Mouse (Mus musculus) heart, adult 8-10 months (tissue): Measurements from ENCODE around the gene Nup85. TPM values are rescaled to one million over a fixed set of nuclear protein-coding genes. Genes with fewer than 3 reads are reported as not detected.
A peak's percentile ranks its signal among the peaks of the same experiment; 100 is the strongest.

Experiments used
- DNase-seq: peaks from one replicate; pipeline ENCODE4 v3.0.0; 2022; ENCODE audit warnings: low spot score
- total RNA-seq, 4 experiments: library from RNA; stranded (reverse); gene quantifications; 2 replicates each; pipeline ENCODE4 v1.2.4; 2022

The Nup85 gene
- total RNA-seq, 4 experiments from 2014 or later = 15.7 to 24.4 (median 19.2) TPM

- DNase-seq = no peak
These were observed 49.1 kb downstream of the Nup85 start for GRCm38 (mm10) chr11:115613138-115613945.

- no peak for DNase-seq
These were observed 50.3 kb downstream of the Nup85 start for GRCm38 (mm10) chr11:115614346-115615107.

- DNase-seq = no peak
These were observed 51.0 kb downstream of the Nup85 start for GRCm38 (mm10) chr11:115615108-115615825.

GRCm38 (mm10) chr11:115615875-115616274 is 51.6 kb downstream of the Nup85 start:
- DNase-seq = no peak

GRCm38 (mm10) chr11:115616371-115616770 is 52.1 kb downstream of the Nup85 start:
- no peak for DNase-seq

- no peak for DNase-seq
These were observed 52.7 kb downstream of the Nup85 start for GRCm38 (mm10) chr11:115616893-115617292.

- DNase-seq = no peak
These were observed 53.8 kb downstream of the Nup85 start for GRCm38 (mm10) chr11:115618001-115618400.

GRCm38 (mm10) chr11:115618732-115619516 is 54.7 kb downstream of the Nup85 start:
- DNase-seq = no peak

GRCm38 (mm10) chr11:115619949-115620348 is 55.7 kb downstream of the Nup85 start:
- DNase-seq = no peak

GRCm38 (mm10) chr11:115623487-115624070 is 59.3 kb downstream of the Nup85 start:
- no peak for DNase-seq

GRCm38 (mm10) chr11:115625877-115626276 is 61.6 kb downstream of the Nup85 start:
- no peak for DNase-seq

- DNase-seq = no peak
These were observed 62.8 kb downstream of the Nup85 start for GRCm38 (mm10) chr11:115626824-115627616.

- DNase-seq = peak; percentile 100
These were observed 63.7 kb downstream of the Nup85 start, which contains the start of gene Slc25a19 for GRCm38 (mm10) chr11:115627705-115628464. Slc25a19 (minus strand) TSS chr11:115628295.

- no peak for DNase-seq
These were observed 64.3 kb downstream of the Nup85 start for GRCm38 (mm10) chr11:115628465-115629101.

- no peak for DNase-seq
These were observed 65.7 kb downstream of the Nup85 start for GRCm38 (mm10) chr11:115629734-115630531.

- DNase-seq = peak; percentile 39
These were observed 66.6 kb downstream of the Nup85 start for GRCm38 (mm10) chr11:115630532-115631504.

- peak; percentile 53 for DNase-seq
These were observed 67.3 kb downstream of the Nup85 start for GRCm38 (mm10) chr11:115631505-115631890.
